Mouse (Mus musculus): Measurements from ENCODE around the gene BC100530. TPM values are rescaled to one million over a fixed set of nuclear protein-coding genes. Genes with fewer than 3 reads are reported as not detected.
"Not testable (repeated sequence)": the region's sequence is repeated elsewhere in the genome, so short reads cannot be mapped to it uniquely, and the experiment has no call there.

The BC100530 gene
- total RNA-seq, 1 experiment, result not detected

GRCm38 (mm10) chr16:36319286-36319685 is 48.3 kb downstream of the BC100530 start:
- H3K36me3 ChIP-seq (ENCODE audit: control insufficient read depth, insufficient read depth, low read length, poor library complexity, severe bottlenecking), result no peaks in the 10 kb centered on the region
- no peak for DNase-seq (ENCODE audit: low read depth, low spot score)
- no peak overlapping the region for H3K9ac ChIP-seq (ENCODE audit: insufficient read depth, low read depth, low read length, poor library complexity, severe bottlenecking)
- no peak overlapping the region for H3K4me3 ChIP-seq (ENCODE audit: insufficient read depth in 1 of 2, low read depth in 1 of 2, low read length in 2 of 2, poor library complexity in 1 of 2, severe bottlenecking in 1 of 2)
- in situ Hi-C loops (cut with MboI; ENCODE audit: low sequenced_read_pairs in 2 of 2, unreplicated experiment in 2 of 2), result no loop called here
- TF ChIP-seq MAFK (IDR thresholded peaks at IDR 0.05; ENCODE audit: insufficient read depth, low read depth, low read length) (no peak), CHD2 (IDR thresholded peaks at IDR 0.05; ENCODE audit: low read depth, low read length) (no peak), ZC3H11A (IDR thresholded peaks at IDR 0.05; ENCODE audit: borderline replicate concordance, low read depth, low read length) (no peak), HCFC1 (IDR thresholded peaks at IDR 0.05; ENCODE audit: borderline replicate concordance, insufficient read depth, low read length) (no peak), ZNF384 (IDR thresholded peaks at IDR 0.05; ENCODE audit: low read depth, low read length) (no peak)
- no peak overlapping the region for H3K27ac ChIP-seq (ENCODE audit: insufficient read depth, low read depth, low read length, poor library complexity, severe bottlenecking)
- H3K9me3 ChIP-seq (ENCODE audit: control insufficient read depth, insufficient read depth, low read depth, low read length), result no peaks in the 10 kb centered on the region
- no peaks in the 10 kb centered on the region for H3K4me1 ChIP-seq (ENCODE audit: control insufficient read depth in 2 of 2, insufficient read depth in 2 of 2, low read length in 2 of 2, poor library complexity in 1 of 2)

- H3K4me1 ChIP-seq (ENCODE audit: control insufficient read depth in 2 of 2, insufficient read depth in 2 of 2, low read length in 2 of 2, poor library complexity in 1 of 2); H3K36me3 ChIP-seq (ENCODE audit: control insufficient read depth, insufficient read depth, low read length, poor library complexity, severe bottlenecking); H3K27ac ChIP-seq (ENCODE audit: insufficient read depth, low read depth, low read length, poor library complexity, severe bottlenecking); DNase-seq (ENCODE audit: low read depth, low spot score); H3K9me3 ChIP-seq (ENCODE audit: control insufficient read depth, insufficient read depth, low read depth, low read length); H3K4me3 ChIP-seq (ENCODE audit: insufficient read depth in 1 of 2, low read depth in 1 of 2, low read length in 2 of 2, poor library complexity in 1 of 2, severe bottlenecking in 1 of 2); in situ Hi-C loops (cut with MboI; ENCODE audit: low sequenced_read_pairs in 2 of 2, unreplicated experiment in 2 of 2); H3K9ac ChIP-seq (ENCODE audit: insufficient read depth, low read depth, low read length, poor library complexity, severe bottlenecking): not testable (repeated sequence)
Observed at GRCm38 (mm10) chr16:36316111-36316510, 51.4 kb downstream of the BC100530 start.

Other genes with a start within 250 kb of the BC100530 start
- gene Csta1, start 236.5 kb downstream of the BC100530 start, total RNA-seq (2012; rRNA removed), result not detected in 2 replicates
- gene Stfa2l1, start 210.9 kb downstream of the BC100530 start, total RNA-seq (2012; rRNA removed), result not detected in 2 replicates
- gene Gm5483, start 183.5 kb downstream of the BC100530 start, total RNA-seq (2012; rRNA removed), result not detected in 2 replicates
- gene Gm5416, start 157.3 kb downstream of the BC100530 start, total RNA-seq (2012; rRNA removed), result not detected in 2 replicates
- gene 2010005H15Rik, start 146.3 kb downstream of the BC100530 start, total RNA-seq (2012; rRNA removed), result not detected in 2 replicates
- gene Stfa1, start 90.8 kb downstream of the BC100530 start, total RNA-seq (2012; rRNA removed), result not detected in 2 replicates
- not detected in 2 replicates for gene BC117090, start 33.4 kb downstream of the BC100530 start, total RNA-seq (2012; rRNA removed)
- not detected in 2 replicates for gene Stfa2, start 40.7 kb upstream of the BC100530 start, total RNA-seq (2012; rRNA removed)
- gene Stfa3, start 87.6 kb upstream of the BC100530 start, total RNA-seq (2012; rRNA removed), result not detected in 2 replicates
- 0.13 and 0.21 TPM in 2 replicates for gene Casr, start 194.4 kb upstream of the BC100530 start, total RNA-seq (2012; rRNA removed)